Mouse (Mus musculus) bone marrow, adult 2 months (tissue): ENCODE measurements around the gene Ctnnbl1. TPM values are rescaled to one million over a fixed set of nuclear protein-coding genes. Genes with fewer than 3 reads are reported as not detected.

Experiments used
- H3K27ac ChIP-seq: fragments of 200-500 bp; 2 replicates; pipeline ENCODE4 v1.5.1; 2012; ENCODE audit warnings: low read depth, mild to moderate bottlenecking, control low read depth, inconsistent platforms, low read length; ENCODE audit not compliant: control insufficient read depth, poor library complexity, insufficient read depth
- H3K4me1 ChIP-seq: fragments of 200-500 bp; 2 replicates; pipeline ENCODE4 v1.6.1; 2011; ENCODE audit warnings: low read length; ENCODE audit not compliant: control insufficient read depth, insufficient read depth
- H3K4me3 ChIP-seq: fragments of 200-500 bp; replicated peaks from 2 replicates; pipeline ENCODE3; 2011; ENCODE audit warnings: mild to moderate bottlenecking, low read depth, low read length, control low read depth; ENCODE audit not compliant: control insufficient read depth
- CTCF ChIP-seq: fragments of 200-500 bp; IDR thresholded peaks from 2 replicates; pipeline ENCODE4 v1.5.1; 2011; ENCODE audit warnings: low read length, control low read depth; ENCODE audit not compliant: control insufficient read depth, insufficient read depth
- POLR2A ChIP-seq: fragments of 200-500 bp; IDR thresholded peaks from 2 replicates; pipeline ENCODE4 v1.6.1; 2011; ENCODE audit warnings: low read depth, mild to moderate bottlenecking, control low read depth, low read length, borderline replicate concordance; ENCODE audit not compliant: control insufficient read depth
- WGBS: fragments of 180-500 bp; shearing (Covaris S2); methylation state at CpG from one replicate; pipeline ENCODE4 v1.1.7; 2018; 5-methylcytosine and 5-hydroxymethylcytosine counted together
- polyA plus RNA-seq: library from polyadenylated mRNA; stranded (reverse); fragments of >200 nt; gene quantifications from 2 replicates; pipeline ENCODE4 v1.2.4, GENCODE M21; 2011; ENCODE audit warnings: low replicate concordance; ENCODE audit not compliant: missing spikeins, insufficient read depth, insufficient read length

Gene Ctnnbl1
- polyA plus RNA-seq, 1 experiment = 17.4 TPM

DNA sequence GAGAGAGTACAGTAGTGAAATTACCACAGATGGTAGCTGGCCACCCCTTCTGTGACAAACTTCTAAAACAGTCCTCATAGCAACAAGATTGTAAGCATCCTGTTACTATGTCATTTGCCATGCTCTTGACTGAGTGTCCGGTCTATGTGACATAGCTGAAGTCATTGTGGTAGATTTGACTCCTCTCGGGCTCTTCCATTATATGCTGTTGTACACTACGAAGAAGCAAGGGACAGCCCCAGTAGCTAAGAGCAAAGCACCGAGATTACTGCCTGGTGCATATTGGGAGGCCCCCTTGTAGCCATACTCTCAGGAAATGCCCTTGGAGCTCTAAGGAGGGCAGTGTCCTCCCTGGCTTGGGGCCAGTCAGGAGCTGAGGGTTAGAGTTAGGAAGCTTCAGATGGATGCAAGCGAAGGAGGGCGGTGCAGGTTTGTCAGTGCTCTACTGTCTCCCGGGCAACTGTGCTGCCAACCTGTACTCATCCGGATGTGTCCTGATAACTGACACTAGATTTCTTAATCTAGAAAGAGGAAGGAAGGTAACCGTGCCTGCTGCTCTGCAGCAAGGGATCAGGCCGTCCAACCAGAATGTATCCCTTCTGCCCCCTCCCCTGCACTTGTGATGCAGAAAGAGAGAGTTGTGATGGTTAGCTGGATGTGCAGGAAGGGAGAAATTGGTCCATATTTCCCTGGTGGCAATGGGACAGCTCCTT is 55.8 kb downstream of the Ctnnbl1 start:
- no peak for TF ChIP-seq CTCF
- no peak for TF ChIP-seq POLR2A
- 35% methylated on average over 10 of the region's 10 CpGs for WGBS
- Histone ChIP-seq H3K4me1 (no peaks in the 10 kb centered on the region; the same call in 1 of the 2 replicates), H3K27ac (peak overlapping the region; percentile 55), H3K4me3 (peak overlapping the region; percentile 17)

GRCm38 (mm10) chr2:157793851-157794332 is 56.7 kb downstream of the Ctnnbl1 start:
- TF ChIP-seq POLR2A = no peak
- TF ChIP-seq CTCF = no peak
- WGBS = 34% methylated on average over 8 of the region's 8 CpGs
- H3K4me1 ChIP-seq = no peaks in the 10 kb centered on the region; the same call in 1 of the 2 replicates
- peak overlapping the region; percentile 75 for H3K27ac ChIP-seq
- peak overlapping the region; percentile 41 for H3K4me3 ChIP-seq

DNA sequence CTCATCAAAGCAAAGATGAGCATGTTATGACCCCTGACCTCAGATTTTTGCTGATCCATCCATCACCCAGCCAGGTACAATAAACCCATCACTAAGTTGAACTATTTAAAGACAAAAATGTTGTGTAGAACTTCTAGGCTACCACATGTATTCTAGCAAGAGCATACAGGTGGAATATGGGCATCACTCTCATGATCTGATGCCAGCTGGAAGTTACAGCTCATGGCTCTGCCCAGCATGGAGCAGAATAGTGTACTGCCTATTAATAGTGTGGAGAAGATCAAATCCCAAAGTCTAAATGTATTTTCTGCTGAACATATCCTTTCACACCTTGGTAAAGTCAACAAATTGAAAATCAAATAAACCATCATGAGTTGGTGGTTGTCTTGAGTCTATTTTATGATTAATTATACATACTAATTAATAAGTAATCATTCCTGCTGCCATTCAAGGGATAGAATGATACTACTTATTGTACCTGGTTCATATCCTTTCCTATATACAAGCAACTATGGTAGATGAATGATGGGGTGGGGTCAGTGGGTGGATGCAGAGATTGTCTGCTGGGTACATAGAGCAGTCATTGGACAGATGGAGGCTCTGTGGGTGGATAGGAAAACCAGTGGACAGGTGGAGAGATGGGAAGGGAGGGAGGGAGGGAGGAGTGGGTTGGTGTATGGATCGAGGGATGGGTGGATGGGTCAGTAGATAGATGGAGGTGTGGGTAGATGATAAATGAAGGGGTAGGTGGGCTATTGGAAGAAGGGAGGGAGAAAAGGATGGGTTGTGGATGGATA is 58.6 kb downstream of the Ctnnbl1 start:
- Histone ChIP-seq H3K4me3 (no peak overlapping the region), H3K27ac (no peak overlapping the region), H3K4me1 (no peaks in the 10 kb centered on the region; the same call in 1 of the 2 replicates)
- TF ChIP-seq CTCF = no peak
- TF ChIP-seq POLR2A = no peak
- 90% methylated on average over 1 of the region's 1 CpGs for WGBS

DNA sequence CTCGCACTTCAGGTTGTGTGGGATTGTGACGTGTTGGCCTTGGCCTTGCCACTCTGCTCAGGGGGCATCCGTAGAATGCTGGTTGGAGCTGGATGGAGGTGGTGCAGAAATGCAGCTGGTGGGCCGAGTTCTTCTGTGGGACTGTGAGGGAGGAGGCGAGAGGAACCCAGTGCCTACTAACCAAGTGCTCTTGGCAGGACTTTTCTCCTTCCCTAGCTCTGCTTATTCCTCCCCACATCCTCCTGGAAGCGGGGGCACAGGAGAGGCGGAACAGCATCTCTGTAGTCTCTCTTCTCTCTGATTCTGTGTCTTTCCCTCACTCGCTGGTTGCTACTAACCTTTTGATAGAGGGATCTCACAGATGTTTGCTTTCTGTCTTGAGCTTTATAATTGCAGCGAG is 62.3 kb downstream of the Ctnnbl1 start:
- Histone ChIP-seq H3K4me3 (no peak overlapping the region), H3K4me1 (no peaks in the 10 kb centered on the region; the same call in 1 of the 2 replicates), H3K27ac (no peak overlapping the region)
- TF ChIP-seq CTCF = no peak
- no peak for TF ChIP-seq POLR2A
- WGBS = 88% methylated on average over 9 of the region's 9 CpGs

GRCm38 (mm10) chr2:157800288-157800687 is 63.1 kb downstream of the Ctnnbl1 start:
- H3K4me1 ChIP-seq = no peaks in the 10 kb centered on the region; the same call in 1 of the 2 replicates
- H3K27ac ChIP-seq = no peak overlapping the region
- WGBS = 87% methylated on average over 2 of the region's 2 CpGs

DNA sequence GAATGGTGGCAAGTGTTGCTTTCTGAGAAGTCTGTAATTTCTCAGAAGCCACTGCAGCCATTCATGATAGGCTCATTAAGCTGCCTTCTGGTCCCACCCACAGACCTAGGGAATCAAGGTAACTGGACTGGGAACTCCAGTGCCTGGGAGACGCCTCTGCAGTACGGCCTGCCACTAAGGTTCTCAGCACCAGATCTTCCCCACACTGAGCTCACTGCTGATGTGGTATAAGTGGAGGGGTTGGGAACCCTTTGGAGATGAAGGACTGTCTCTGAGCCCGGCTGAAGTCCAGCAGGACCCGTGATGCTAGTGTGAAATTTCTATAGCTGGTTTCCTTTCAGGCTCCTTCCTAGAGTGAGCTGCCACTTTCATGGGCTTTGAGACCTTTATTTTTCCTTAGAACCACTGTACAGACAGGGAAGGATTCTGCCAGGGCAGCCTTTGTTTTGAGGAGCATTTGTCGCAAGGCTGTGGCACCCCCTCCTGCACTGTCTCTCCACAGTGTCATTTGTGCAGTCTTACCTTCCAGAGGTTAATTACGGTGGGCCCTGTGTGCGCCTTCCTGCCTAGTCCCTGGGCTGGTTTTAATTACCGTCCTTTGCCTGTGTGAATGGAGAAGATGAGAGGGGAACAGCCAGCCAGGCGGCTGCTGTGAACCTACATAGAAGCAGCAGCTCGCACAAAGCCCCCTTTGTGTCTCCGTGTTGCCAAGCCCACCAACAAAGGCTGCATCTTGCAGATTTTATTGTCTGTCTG is 63.7 kb downstream of the Ctnnbl1 start:
- no peak overlapping the region for H3K27ac ChIP-seq
- H3K4me1 ChIP-seq = no peaks in the 10 kb centered on the region; the same call in 1 of the 2 replicates
- TF ChIP-seq CTCF (no peak), POLR2A (no peak)
- H3K4me3 ChIP-seq = no peak overlapping the region
- 85% methylated on average over 11 of the region's 11 CpGs for WGBS

More at GRCm38 (mm10) chr2:157800288-157800687, 63.1 kb downstream of the Ctnnbl1 start:
- H3K4me3 ChIP-seq = no peak overlapping the region
- TF ChIP-seq POLR2A (no peak), CTCF (no peak)

- 68% methylated on average over 8 of the region's 8 CpGs for WGBS
- H3K27ac ChIP-seq = no peak overlapping the region
These were observed 64.5 kb downstream of the Ctnnbl1 start for GRCm38 (mm10) chr2:157801505-157802357.

More at GRCm38 (mm10) chr2:157801505-157802357, 64.5 kb downstream of the Ctnnbl1 start:
- Histone ChIP-seq H3K4me1 (no peaks in the 10 kb centered on the region; the same call in 1 of the 2 replicates), H3K4me3 (no peak overlapping the region)
- TF ChIP-seq POLR2A (no peak), CTCF (no peak)
